Mouse (Mus musculus) CD4-positive, CD25-positive, alpha-beta regulatory T cell, adult 4 months (primary cell): ENCODE results near the gene Dcdc2c. TPM values are rescaled to one million over a fixed set of nuclear protein-coding genes. Genes with fewer than 3 reads are reported as not detected.

Source experiments
- ATAC-seq: one replicate; pipeline ENCODE4 v1.8.0; 2017
- polyA plus RNA-seq, 2 experiments: library from polyadenylated mRNA; unstranded; fragments of 100-300 nt; shearing (Covaris generic); gene quantifications; one replicate each; pipeline ENCODE4 v1.2.1; 2017

Gene Dcdc2c
- polyA plus RNA-seq, 2 experiments from 2014 or later = not detected

DNA sequence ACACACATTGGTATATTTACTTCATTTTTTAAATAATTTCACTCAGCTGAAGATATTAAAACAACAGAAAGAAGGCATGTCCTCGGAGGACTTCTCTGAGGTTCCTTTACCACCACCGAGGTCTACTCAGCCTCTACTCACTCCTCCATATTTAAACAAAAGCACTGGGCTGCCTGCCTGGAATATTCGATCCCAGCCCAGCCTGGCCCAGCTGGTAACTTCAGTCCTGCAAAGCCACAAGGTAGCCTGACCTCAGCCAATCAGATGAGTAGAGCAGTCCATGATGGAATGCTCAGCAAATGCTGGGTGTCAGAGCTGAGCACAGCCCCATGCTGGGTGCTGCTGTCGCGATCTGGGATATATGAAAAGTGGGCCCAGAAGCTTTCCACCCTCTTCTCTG is 115.7 kb downstream of the Dcdc2c start:
- no peak for ATAC-seq

DNA sequence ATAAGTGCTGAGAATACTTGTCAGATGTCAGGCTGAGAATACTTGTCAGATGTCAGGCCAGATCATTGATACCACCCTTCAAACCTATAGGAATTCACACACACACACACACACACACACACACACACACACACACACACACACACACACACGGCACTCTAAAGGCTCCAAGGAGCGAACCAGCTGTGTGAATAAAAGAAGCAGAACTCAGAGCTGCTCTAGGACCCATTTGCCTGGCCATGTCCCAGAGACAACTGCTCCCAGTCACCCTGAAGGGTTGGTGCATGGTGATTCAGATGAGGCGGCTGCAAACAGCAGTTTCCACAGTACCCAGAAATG is 119.5 kb downstream of the Dcdc2c start:
- no peak for ATAC-seq

DNA sequence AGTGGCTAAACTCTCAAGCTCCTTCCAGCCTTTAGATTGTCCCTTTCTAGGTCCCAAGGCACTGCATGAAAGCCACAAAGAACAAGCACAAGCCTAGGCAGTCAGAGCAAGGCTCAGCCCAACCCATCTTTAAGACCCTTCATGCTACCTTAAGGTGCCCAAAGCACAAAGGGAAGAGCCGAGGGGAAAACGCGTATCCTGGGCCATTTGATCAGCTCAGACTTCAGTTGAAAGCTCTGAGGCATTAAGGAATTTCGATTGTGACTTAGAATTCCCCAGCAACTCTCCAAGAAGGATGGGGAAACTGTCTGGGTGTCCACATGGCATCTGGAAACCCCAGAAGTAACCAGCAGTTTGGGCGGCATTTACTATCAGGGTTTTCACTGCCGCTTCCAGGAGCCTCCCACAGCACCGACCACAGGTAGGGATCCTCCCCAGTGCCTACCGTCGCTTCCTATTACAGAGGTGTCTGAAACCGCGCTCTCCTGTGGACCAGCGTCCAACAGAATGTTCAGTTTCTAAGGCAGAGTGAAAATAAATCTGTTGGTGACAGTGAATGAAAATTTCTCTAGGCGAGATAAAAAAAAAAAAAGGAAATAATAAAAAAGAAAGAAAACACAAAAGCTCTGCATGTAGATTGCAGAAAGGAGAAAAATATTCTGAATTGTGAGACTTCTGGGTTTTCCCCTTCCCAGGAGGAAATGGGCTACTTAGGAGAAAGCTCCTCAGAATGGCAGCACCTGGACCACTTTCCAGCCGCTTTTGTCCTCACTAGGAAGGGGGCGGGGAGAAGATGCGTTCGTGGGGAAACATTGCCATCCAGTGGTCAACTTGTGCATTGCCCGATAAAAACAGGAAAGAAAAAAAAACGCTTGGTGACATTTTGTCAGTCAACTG is 120.1 kb downstream of the Dcdc2c start:
- no peak for ATAC-seq

GRCm38 (mm10) chr12:28429856-28430255 is 122.3 kb downstream of the Dcdc2c start:
- ATAC-seq = no peak

- no peak for ATAC-seq
Observed at GRCm38 (mm10) chr12:28416957-28417356, 135.2 kb downstream of the Dcdc2c start.

DNA sequence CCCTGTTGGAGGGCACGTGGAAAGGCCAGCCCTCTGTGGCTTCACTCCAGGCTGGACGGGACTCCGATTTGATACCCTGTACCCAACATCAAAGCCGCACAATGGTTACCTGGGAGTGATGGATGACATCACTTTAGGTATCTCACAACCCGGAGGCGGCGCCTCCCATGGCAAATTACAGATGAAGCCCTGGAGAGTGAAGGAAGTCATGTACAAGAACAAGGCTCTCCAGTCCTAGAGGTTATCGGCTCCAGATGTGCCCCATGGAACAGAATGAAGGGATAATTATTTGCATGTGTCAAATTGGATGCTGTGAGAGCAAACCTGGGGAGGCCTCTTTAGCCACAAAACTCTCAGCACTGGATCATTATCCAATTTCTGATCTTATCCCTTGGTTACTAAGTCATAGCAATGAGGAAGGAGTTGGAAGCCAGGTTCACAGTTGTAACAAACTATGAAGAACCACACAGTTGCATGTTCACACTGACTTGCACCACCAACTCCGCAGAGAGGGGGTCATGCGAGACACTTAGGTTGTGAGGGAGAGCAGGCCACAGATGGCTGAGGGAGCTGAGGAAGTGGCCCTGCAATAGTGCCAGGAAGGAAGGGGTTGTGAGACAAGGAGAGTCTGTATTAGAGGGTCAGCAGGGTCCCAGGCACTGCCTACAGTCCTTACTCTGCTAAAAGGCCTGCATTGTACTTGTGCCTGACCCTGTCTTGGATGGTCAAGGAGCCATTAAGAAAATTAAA is 144.4 kb downstream of the Dcdc2c start:
- ATAC-seq = no peak

DNA sequence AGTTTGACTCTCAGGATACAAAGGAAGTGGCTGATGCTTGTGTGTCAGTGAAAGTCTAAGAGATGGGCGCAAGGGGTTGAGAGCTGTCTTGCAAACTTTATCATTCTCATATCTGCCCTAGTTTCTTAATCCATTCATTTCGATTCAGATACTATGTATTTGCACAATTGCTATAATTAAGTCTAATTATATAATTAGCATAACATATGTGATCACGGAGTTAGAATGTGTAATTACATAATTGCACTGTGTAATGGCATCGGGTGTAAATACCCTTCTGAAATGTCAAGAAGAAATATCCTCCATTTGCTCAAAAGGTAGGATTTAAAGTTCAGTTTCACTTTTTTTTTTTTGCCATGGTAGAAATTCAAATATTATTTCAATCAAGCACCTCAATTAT is 149.9 kb downstream of the Dcdc2c start:
- no peak for ATAC-seq

- no peak for ATAC-seq
Observed at GRCm38 (mm10) chr12:28401372-28401771, 150.8 kb downstream of the Dcdc2c start.

GRCm38 (mm10) chr12:28392129-28392528 is 160.1 kb downstream of the Dcdc2c start:
- no peak for ATAC-seq

Other genes with a start within 250 kb of the Dcdc2c start
- not detected for gene Allc, start 30.1 kb upstream of the Dcdc2c start, polyA plus RNA-seq
- gene Colec11, start 71.0 kb upstream of the Dcdc2c start, polyA plus RNA-seq = not detected
- 1,000 to 10,000 TPM; 2,235 to 2,763 TPM for gene Rps7, start 83.6 kb upstream of the Dcdc2c start, polyA plus RNA-seq
- gene Rnaseh1, start 97.2 kb upstream of the Dcdc2c start, polyA plus RNA-seq = 10 to 100 TPM; 31.1 to 47.1 TPM
- 10 to 100 TPM; 34.6 to 37.7 TPM for gene Adi1, start 122.8 kb upstream of the Dcdc2c start, polyA plus RNA-seq
- 10 to 100 TPM; 44.8 to 63.7 TPM for gene Trappc12, start 198.1 kb upstream of the Dcdc2c start, polyA plus RNA-seq
- 10 to 100 TPM; 40.1 to 54.7 TPM for gene Eipr1, start 199.4 kb upstream of the Dcdc2c start, polyA plus RNA-seq